ENCODE assay signal across 7 mouse cellular contexts in the genomic region with DNA sequence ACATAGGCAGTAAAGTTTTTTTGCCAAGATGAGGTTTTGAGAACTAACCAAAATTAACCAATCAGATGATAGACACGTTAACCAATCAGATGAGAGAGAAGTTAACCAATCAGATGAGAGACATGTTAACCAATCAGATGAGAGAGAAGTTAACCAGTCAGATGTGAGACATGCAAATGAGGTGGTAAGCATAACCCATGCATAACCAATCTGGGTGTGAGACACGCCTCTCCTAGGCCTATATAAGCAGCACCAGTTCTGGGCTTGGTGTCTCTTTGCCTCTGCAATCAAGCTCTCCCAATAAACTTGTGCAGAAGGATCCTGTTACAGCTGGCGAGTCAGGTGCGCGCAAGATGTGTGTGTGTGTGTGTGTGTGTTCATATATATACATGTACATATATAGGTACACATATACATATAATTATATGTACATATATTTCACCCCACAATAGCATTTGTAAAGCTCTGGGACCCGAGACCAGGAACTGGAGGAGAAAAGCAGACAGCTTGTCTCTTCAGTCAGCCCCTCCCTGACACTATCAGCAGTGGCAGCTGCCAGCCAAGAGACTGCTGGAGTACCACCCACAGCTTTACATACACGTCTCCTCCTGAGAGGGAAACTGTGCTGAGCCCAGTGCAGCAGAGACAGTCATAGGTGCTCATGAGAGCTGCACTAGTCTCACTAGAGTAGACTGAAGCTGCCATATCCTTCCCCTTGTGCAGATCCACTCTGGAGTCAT. TPM values are rescaled to one million over a fixed set of nuclear protein-coding genes. Genes with fewer than 3 reads are reported as not detected.
A peak's percentile ranks its signal among the peaks of the same experiment; 100 is the strongest.
DNase-seq lines count a peak whose midpoint lies in the region; ATAC-seq and TF ChIP-seq lines count a peak whose summit lies in the region.
"Not testable (repeated sequence)": the region's sequence is repeated elsewhere in the genome, so short reads cannot be mapped to it uniquely, and the experiment has no call there.

No protein-coding gene starts in this region.

- not testable (repeated sequence) for H3K36me3 ChIP-seq in G1E (replicated peaks); liver, embryonic 11.5 days (ENCODE audit: control insufficient read depth, insufficient read depth, low read length); liver, embryonic 16.5 days (ENCODE audit: control insufficient read depth, insufficient read depth)

- not testable (repeated sequence) for H3K27ac ChIP-seq in liver, embryonic 11.5 days (ENCODE audit: low read depth, low read length)
- H3K27ac ChIP-seq in liver, embryonic 16.5 days (ENCODE audit: low read length) = peak overlapping the region; percentile 47

- H3K27me3 ChIP-seq in G1E (ENCODE audit: insufficient read depth, low read length); liver, embryonic 11.5 days (replicated peaks; ENCODE audit: control insufficient read depth, insufficient read depth, low read length); liver, embryonic 16.5 days (ENCODE audit: control insufficient read depth, insufficient read depth, low read depth, low read length): not testable (repeated sequence)

- TF ChIP-seq CTCF in G1E (IDR thresholded peaks at IDR 0.05; ENCODE audit: low read depth, low read length) = not testable (repeated sequence)

- not testable (repeated sequence) for DNase-seq in G1E (ENCODE audit: low spot score); liver, embryonic 11.5 days (ENCODE audit: low spot score)
- peak; percentile 28 for DNase-seq in c-Kit-negative CD71-positive TER-119-positive erythroid progenitor cells, embryonic 14.5 days (ENCODE audit: low read depth, low spot score)
- DNase-seq in layer of hippocampus, adult 8-10 months (ENCODE audit: low spot score in 2 of 2) = peak; percentile 13 to 21
- peak; percentile 10 for DNase-seq in right cerebral cortex, postnatal 14 days

- H3K4me2 ChIP-seq in liver, embryonic 11.5 days = not testable (repeated sequence)
- peak overlapping the region; percentile 7; the same call in 1 of the 2 replicates for H3K4me2 ChIP-seq in liver, embryonic 16.5 days (ENCODE audit: low read depth, low read length)

- ATAC-seq in G1E (ENCODE audit: extremely low read depth, insufficient number of reproducible peaks, low FRiP score, poor library complexity, severe bottlenecking) = 0 out of 2 replicates have a peak, but pooled peaks have one; percentile 22
- ATAC-seq in erythroid progenitor cell, adult 5-6 weeks (replicated peaks; ENCODE audit: low FRiP score, poor library complexity, severe bottlenecking) = peak; percentile 98
- peak; percentile 89 for ATAC-seq in liver, embryonic 11.5 days (replicated peaks; ENCODE audit: low FRiP score)
- peak; percentile 96 for ATAC-seq in liver, embryonic 16.5 days (ENCODE audit: low read depth)

- H3K4me3 ChIP-seq in G1E (ENCODE audit: low read depth, low read length); liver, embryonic 11.5 days (ENCODE audit: low read depth, low read length); liver, embryonic 16.5 days (ENCODE audit: low read depth, low read length): not testable (repeated sequence)

- WGBS in liver, embryonic 11.5 days = 79% methylated on average over 7 of the region's 7 CpGs
- 68% methylated on average over 7 of the region's 7 CpGs for WGBS in liver, embryonic 16.5 days (ENCODE audit: insufficient replicate concordance)

- H3K9me3 ChIP-seq in G1E (replicated peaks); liver, embryonic 11.5 days (ENCODE audit: control insufficient read depth, low read length); liver, embryonic 16.5 days (replicated peaks; ENCODE audit: control insufficient read depth, low read length): not testable (repeated sequence)

- H3K4me1 ChIP-seq in G1E (ENCODE audit: insufficient read depth, low read depth, low read length) = peaks cover 26% of the 10 kb centered on the region
- not testable (repeated sequence) for H3K4me1 ChIP-seq in liver, embryonic 11.5 days (replicated peaks; ENCODE audit: control insufficient read depth, insufficient read depth, low read length)
- H3K4me1 ChIP-seq in liver, embryonic 16.5 days (ENCODE audit: control insufficient read depth, low read depth, low read length) = peaks cover 13% of the 10 kb centered on the region

- not testable (repeated sequence) for H3K9ac ChIP-seq in liver, embryonic 11.5 days (ENCODE audit: low read depth, low read length); liver, embryonic 16.5 days (ENCODE audit: low read depth, low read length)

RNA-seq across cellular contexts. Expression of a gene that starts 36.5 kb away (rescaled TPM):
- total RNA-seq in G1E (2014; fragmentation: Nextera tagmentation) (112 and 113 TPM in 2 replicates), G1E (2017) (74.6 and 95.1 TPM in 2 replicates)
- 18.5 and 26.6 TPM in 2 replicates for polyA plus RNA-seq in G1E (2012)
- 26.4 and 49.7 TPM in 2 replicates for total RNA-seq in erythroid progenitor cell, adult 5-6 weeks (2015; ENCODE audit: low replicate concordance)
- 15.4 and 48.0 TPM in 2 replicates for total RNA-seq in erythroid progenitor cell, adult 5-6 weeks (2017; ENCODE audit: low replicate concordance)
- total RNA-seq in layer of hippocampus, adult 8-10 months (2022) = 10 to 100 TPM; 52.9 to 64.2 (median 58.8) TPM
- polyA plus RNA-seq in liver, embryonic 11.5 days (2014; fragmentation: Nextera tagmentation; extraction: Ambion mirVana) = 86.3 and 98.5 TPM in 2 replicates
- polyA plus RNA-seq in liver, embryonic 16.5 days (2015; fragmentation: Nextera tagmentation; extraction: Ambion mirVana) = 27.3 and 27.4 TPM in 2 replicates

RNA-seq across cellular contexts. Expression of a gene that starts 42.1 kb away (rescaled TPM):
- 52.3 and 54.3 TPM in 2 replicates for total RNA-seq in G1E (2014; fragmentation: Nextera tagmentation)
- total RNA-seq in G1E (2017) = 24.9 and 25.8 TPM in 2 replicates
- 1.8 and 2.3 TPM in 2 replicates for polyA plus RNA-seq in G1E (2012)
- total RNA-seq in erythroid progenitor cell, adult 5-6 weeks (2015; ENCODE audit: low replicate concordance) = 34.4 and 36.8 TPM in 2 replicates
- total RNA-seq in erythroid progenitor cell, adult 5-6 weeks (2017; ENCODE audit: low replicate concordance) = 10.4 and 26.4 TPM in 2 replicates
- 10 to 100 TPM; 32.3 to 39.6 (median 35.2) TPM for total RNA-seq in layer of hippocampus, adult 8-10 months (2022)
- 19.5 and 20.6 TPM in 2 replicates for polyA plus RNA-seq in liver, embryonic 11.5 days (2014; fragmentation: Nextera tagmentation; extraction: Ambion mirVana)
- 7.9 and 8.8 TPM in 2 replicates for polyA plus RNA-seq in liver, embryonic 16.5 days (2015; fragmentation: Nextera tagmentation; extraction: Ambion mirVana)

Comparison
In these comparisons a context has a peak if more than half of its experiments do, and no peak if none do; other contexts are left out.
1. ATAC-seq: peak in every context shown above with its lines; median percentile 98 in erythroid progenitor cell, adult 5-6 weeks; 96 in liver, embryonic 16.5 days; 89 in liver, embryonic 11.5 days; 22 in G1E.